Mouse (Mus musculus): ENCODE measurements around the gene Tsacc.

- peak; percentile 92 for TF ChIP-seq CTCF (IDR thresholded peaks at IDR 0.05)
- no peak for TF ChIP-seq EP300 (IDR thresholded peaks at IDR 0.05)
Observed at GRCm38 (mm10) chr3:88242531-88242930, 54.3 kb downstream of the Tsacc start.
